Mouse (Mus musculus) heart, embryonic 12.5 days (tissue): ENCODE data around the gene Wnk1. TPM values are rescaled to one million over a fixed set of nuclear protein-coding genes. Genes with fewer than 3 reads are reported as not detected.

Source experiments
- ATAC-seq: fragments of 200-750 bp; cut with Nextera tagmentation; 2 replicates; pipeline ENCODE4 v1.8.0; 2017; ENCODE audit warnings: moderate TSS enrichment, moderate library complexity; ENCODE audit not compliant: insufficient number of reproducible peaks, low FRiP score
- H3K27ac ChIP-seq: fragments of 300-500 bp; sonication (generic); 2 replicates; pipeline ENCODE4 v1.5.1; 2016; ENCODE audit warnings: mild to moderate bottlenecking, moderate library complexity; ENCODE audit not compliant: poor library complexity, severe bottlenecking
- H3K27me3 ChIP-seq: fragments of 300-500 bp; sonication (generic); replicated peaks from 2 replicates; pipeline ENCODE4 v1.6.1; 2016; ENCODE audit warnings: mild to moderate bottlenecking, moderate library complexity
- H3K36me3 ChIP-seq: fragments of 300-500 bp; sonication (generic); 2 replicates; pipeline ENCODE4 v1.6.1; 2016; ENCODE audit warnings: mild to moderate bottlenecking, moderate library complexity
- H3K4me1 ChIP-seq: fragments of 300-500 bp; sonication (generic); replicated peaks from 2 replicates; pipeline ENCODE4 v1.6.1; 2016; ENCODE audit warnings: mild to moderate bottlenecking
- H3K4me2 ChIP-seq: fragments of 300-500 bp; sonication (generic); 2 replicates; pipeline ENCODE4 v1.6.1; 2016; ENCODE audit warnings: mild to moderate bottlenecking, moderate library complexity
- H3K4me3 ChIP-seq: fragments of 300-500 bp; sonication (generic); 2 replicates; pipeline ENCODE4 v1.5.1; 2016; ENCODE audit warnings: mild to moderate bottlenecking
- H3K9ac ChIP-seq: fragments of 300-500 bp; sonication (generic); 2 replicates; pipeline ENCODE4 v1.6.1; 2016; ENCODE audit warnings: mild to moderate bottlenecking, moderate library complexity
- H3K9me3 ChIP-seq: fragments of 300-500 bp; sonication (generic); replicated peaks from 2 replicates; pipeline ENCODE4 v1.6.1; 2016; ENCODE audit warnings: mild to moderate bottlenecking, moderate library complexity
- WGBS: fragments of 180-500 bp; shearing (Covaris S2); methylation state at CpG from one replicate; pipeline ENCODE4 v1.1.7; 2016; 5-methylcytosine and 5-hydroxymethylcytosine counted together
- polyA plus RNA-seq: library from polyadenylated mRNA; unstranded; fragments of >200 nt; fragmentation: Nextera tagmentation; extraction: Ambion mirVana; gene quantifications from 2 replicates; pipeline ENCODE4 v1.2.1, GENCODE M21; 2016

Gene Wnk1
- polyA plus RNA-seq, 1 experiment from 2014 or later = 94.6 TPM

- ATAC-seq = no peak
- Histone ChIP-seq H3K27ac (peak overlapping the region; percentile 99), H3K9ac (peak overlapping the region; percentile 55), H3K9me3 (no peaks in the 10 kb centered on the region), H3K4me3 (peak overlapping the region; percentile 97), H3K4me2 (peak overlapping the region; percentile 83), H3K36me3 (no peaks in the 10 kb centered on the region), H3K4me1 (peaks cover 5% of the 10 kb centered on the region; the same call in 1 of the 2 replicates), H3K27me3 (no peaks in the 10 kb centered on the region)
- WGBS = under 1% methylated on average over 24 of the region's 24 CpGs
Measured at GRCm38 (mm10) chr6:120039668-120040556, 1.4 kb upstream of the Wnk1 start.

GRCm38 (mm10) chr6:120039256-120039563 is 738 bp upstream of the Wnk1 start:
- peaks cover 2% of the 10 kb centered on the region; the same call in 1 of the 2 replicates for H3K36me3 ChIP-seq
- no peak for ATAC-seq
- peak overlapping the region; percentile 55 for H3K9ac ChIP-seq

GRCm38 (mm10) chr6:120037636-120038365 is 671 bp downstream of the Wnk1 start:
- Histone ChIP-seq H3K36me3 (peaks cover 11% of the 10 kb centered on the region), H3K27ac (peak overlapping the region; percentile 99), H3K9me3 (no peaks in the 10 kb centered on the region), H3K9ac (peak overlapping the region; percentile 98), H3K4me1 (peaks cover 6% of the 10 kb centered on the region; the same call in 1 of the 2 replicates), H3K27me3 (no peaks in the 10 kb centered on the region), H3K4me2 (peak overlapping the region; percentile 83), H3K4me3 (peak overlapping the region; percentile 97)
- peak; percentile 87 for ATAC-seq
- 2% methylated on average over 77 of the region's 85 CpGs for WGBS

More at GRCm38 (mm10) chr6:120039256-120039563, 738 bp upstream of the Wnk1 start:
- no peaks in the 10 kb centered on the region for H3K9me3 ChIP-seq
- peak overlapping the region; percentile 83 for H3K4me2 ChIP-seq
- H3K4me1 ChIP-seq = peaks cover 6% of the 10 kb centered on the region; the same call in 1 of the 2 replicates
- peak overlapping the region; percentile 99 for H3K27ac ChIP-seq
- H3K27me3 ChIP-seq = no peaks in the 10 kb centered on the region
- peak overlapping the region; percentile 97 for H3K4me3 ChIP-seq
- under 1% methylated on average over 9 of the region's 9 CpGs for WGBS

DNA sequence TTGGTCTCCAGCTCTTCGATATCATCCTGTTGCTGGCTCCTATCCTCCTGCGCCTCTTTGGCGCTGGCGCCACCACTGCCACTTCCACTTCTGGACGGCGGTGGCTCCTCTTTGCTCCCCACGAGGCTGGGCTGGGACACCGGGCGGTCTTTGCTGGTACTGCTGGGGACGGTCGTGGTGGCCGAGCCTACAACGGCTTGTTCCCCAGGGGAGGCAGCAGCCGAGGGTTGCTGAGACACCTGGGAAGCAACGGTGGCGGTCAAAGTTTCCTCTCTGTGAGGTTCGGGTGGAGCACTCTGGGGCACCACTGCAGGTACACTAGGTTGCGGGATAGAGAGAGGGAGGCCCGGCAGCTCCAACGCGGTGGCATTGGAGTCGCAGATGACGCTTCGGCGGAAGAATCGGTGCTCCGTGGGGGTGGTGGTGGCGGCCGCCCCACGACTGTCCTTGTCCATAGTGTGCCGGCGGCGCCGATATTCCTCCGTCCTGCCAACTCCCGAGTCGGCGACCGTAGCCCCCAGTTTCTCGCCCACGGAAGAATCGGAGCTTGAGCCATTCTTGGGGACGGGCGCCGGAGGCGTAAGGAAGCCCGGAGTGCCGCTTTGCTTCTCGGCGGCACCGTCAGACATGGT is 1.4 kb downstream of the Wnk1 start:
- H3K27ac ChIP-seq = peak overlapping the region; percentile 99
- under 1% methylated on average over 51 of the region's 51 CpGs for WGBS

DNA sequence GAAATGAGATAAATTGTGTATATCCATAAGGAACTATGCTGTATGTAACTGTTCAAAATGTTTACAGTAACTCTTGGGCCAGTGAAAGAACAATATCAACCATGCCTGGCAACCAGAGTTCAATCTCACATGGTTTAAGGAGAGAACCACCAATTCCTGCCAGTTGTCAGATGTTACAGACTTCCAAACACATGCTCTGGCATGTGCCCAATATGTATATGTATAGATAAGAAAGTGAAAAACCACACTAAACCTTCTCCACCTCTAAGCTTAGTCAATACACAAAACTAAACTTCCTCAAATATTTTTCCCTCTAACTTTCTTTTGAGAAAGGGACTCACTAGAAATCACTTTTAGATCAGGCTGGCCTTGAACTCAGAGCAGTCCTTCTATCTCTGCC is 13.9 kb downstream of the Wnk1 start:
- peaks cover 23% of the 10 kb centered on the region for H3K36me3 ChIP-seq
- ATAC-seq = no peak
- no peak overlapping the region for H3K4me3 ChIP-seq
- no peaks in the 10 kb centered on the region for H3K27me3 ChIP-seq
- H3K9me3 ChIP-seq = no peaks in the 10 kb centered on the region
- H3K9ac ChIP-seq = no peak overlapping the region
- peaks cover 11% of the 10 kb centered on the region for H3K4me1 ChIP-seq
- H3K4me2 ChIP-seq = no peak overlapping the region
- no peak overlapping the region for H3K27ac ChIP-seq

More for the DNA sequence above, 1.4 kb downstream of the Wnk1 start:
- H3K4me1 ChIP-seq = 0 out of 2 replicates have a peak, but pooled peaks cover 6% of the 10 kb centered on the region
- ATAC-seq = peak; percentile 37; the same call in 1 of the 2 replicates
- H3K36me3 ChIP-seq = peaks cover 11% of the 10 kb centered on the region
- H3K27me3 ChIP-seq = no peaks in the 10 kb centered on the region
- peak overlapping the region; percentile 98 for H3K9ac ChIP-seq
- no peaks in the 10 kb centered on the region for H3K9me3 ChIP-seq
- H3K4me3 ChIP-seq = peak overlapping the region; percentile 97
- H3K4me2 ChIP-seq = peak overlapping the region; percentile 83

DNA sequence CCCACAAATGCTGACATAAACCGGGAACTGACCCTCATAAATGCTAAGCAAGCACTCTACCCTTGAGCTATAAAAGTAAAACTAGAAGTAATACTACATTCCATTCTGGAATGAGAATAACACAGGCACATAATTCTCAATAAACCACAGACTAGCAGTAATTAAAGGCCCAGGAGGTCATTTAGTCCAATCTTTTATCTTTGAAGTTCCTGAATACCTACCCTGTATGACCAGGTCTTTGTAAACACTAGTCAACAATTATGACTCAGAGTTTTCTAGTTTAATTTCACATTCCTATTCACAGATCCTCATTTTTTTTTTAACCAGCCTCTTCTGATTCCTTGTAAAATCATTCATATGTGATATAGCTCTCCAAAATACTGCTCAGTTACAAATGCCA is 14.7 kb downstream of the Wnk1 start:
- Histone ChIP-seq H3K4me2 (no peak overlapping the region), H3K9ac (no peak overlapping the region), H3K27me3 (no peaks in the 10 kb centered on the region), H3K4me1 (peaks cover 15% of the 10 kb centered on the region), H3K4me3 (no peak overlapping the region), H3K9me3 (no peaks in the 10 kb centered on the region), H3K27ac (no peak overlapping the region), H3K36me3 (peaks cover 15% of the 10 kb centered on the region)
- WGBS = 84% methylated on average over 1 of the region's 1 CpGs
- no peak for ATAC-seq

- no peak for ATAC-seq
- H3K4me2 ChIP-seq = no peak overlapping the region
- WGBS = 84% methylated on average over 3 of the region's 3 CpGs
- peaks cover 11% of the 10 kb centered on the region for H3K36me3 ChIP-seq
- no peaks in the 10 kb centered on the region for H3K27me3 ChIP-seq
- no peaks in the 10 kb centered on the region for H3K9me3 ChIP-seq
- peaks cover 15% of the 10 kb centered on the region for H3K4me1 ChIP-seq
- no peak overlapping the region for H3K9ac ChIP-seq
- H3K4me3 ChIP-seq = no peak overlapping the region
- no peak overlapping the region for H3K27ac ChIP-seq
Measured at GRCm38 (mm10) chr6:120022042-120022441, 16.4 kb downstream of the Wnk1 start.

DNA sequence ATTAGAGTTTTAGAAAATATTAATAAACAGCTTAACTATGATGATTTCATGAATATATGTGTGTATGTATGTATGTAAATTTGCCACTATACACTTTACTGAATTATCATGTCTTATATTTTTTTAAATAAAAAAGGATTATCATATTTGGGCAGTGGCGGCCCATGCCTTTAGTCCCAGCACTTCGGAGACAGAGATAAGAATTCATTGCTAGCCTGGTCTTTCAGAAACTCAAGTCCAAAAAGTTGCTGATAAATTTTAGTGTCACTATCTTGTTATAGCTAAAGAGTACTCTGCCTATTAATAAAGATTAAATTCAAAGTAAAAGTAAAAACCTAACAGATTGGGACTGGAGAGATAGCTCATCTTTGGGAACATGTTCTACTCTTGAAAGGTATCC is 18.8 kb downstream of the Wnk1 start:
- H3K4me1 ChIP-seq = peaks cover 3% of the 10 kb centered on the region; the same call in 1 of the 2 replicates
- no peak overlapping the region for H3K27ac ChIP-seq
- H3K27me3 ChIP-seq = no peaks in the 10 kb centered on the region
- no peaks in the 10 kb centered on the region for H3K36me3 ChIP-seq
- H3K9ac ChIP-seq = no peak overlapping the region
- H3K9me3 ChIP-seq = no peaks in the 10 kb centered on the region
- no peak for ATAC-seq
- no peak overlapping the region for H3K4me3 ChIP-seq
- no peak overlapping the region for H3K4me2 ChIP-seq
- 67% methylated on average over 2 of the region's 2 CpGs for WGBS

DNA sequence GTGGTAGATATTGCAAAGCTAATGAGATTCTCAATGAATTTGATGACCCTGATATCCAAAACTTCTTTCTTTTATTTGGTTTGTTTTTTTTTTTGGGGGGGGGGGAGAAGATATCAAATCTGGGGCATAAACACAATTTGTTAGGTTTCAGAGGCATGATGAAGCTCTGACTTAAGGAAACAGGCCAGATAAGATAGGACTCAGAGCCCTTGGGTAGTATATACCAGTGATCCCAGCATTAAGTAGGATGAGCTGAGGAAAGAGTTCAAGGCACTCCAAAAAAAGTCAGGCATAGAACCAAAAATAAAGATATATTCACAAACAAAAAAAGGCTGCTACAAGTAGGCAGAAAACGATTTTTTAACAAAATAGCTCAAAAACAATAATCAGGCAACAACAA is 25.3 kb downstream of the Wnk1 start:
- Histone ChIP-seq H3K9ac (no peak overlapping the region), H3K4me1 (no peaks in the 10 kb centered on the region; the same call in 1 of the 2 replicates), H3K27me3 (no peaks in the 10 kb centered on the region), H3K9me3 (no peaks in the 10 kb centered on the region), H3K27ac (no peak overlapping the region), H3K4me2 (no peak overlapping the region), H3K36me3 (no peaks in the 10 kb centered on the region), H3K4me3 (no peak overlapping the region)
- no peak for ATAC-seq
- WGBS = 64% methylated on average over 1 of the region's 1 CpGs

DNA sequence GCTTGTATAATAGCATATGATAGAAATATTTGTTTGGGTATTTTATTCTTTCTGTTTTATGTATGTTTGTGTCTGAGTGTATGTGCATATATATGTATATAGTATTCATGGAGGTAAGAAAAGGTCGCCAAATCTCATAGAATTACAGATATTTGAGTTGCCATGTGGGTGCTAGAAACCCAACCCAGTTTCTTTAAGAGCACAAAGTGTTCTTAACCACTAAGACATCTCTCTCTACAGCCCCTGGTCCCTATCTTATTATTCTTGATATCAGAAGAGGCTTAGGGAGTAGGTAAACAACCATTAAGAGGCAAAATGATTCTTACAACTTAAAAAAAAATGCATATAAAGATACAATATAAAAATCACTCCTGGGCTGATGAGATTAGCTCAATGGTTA is 27.0 kb downstream of the Wnk1 start:
- no peak overlapping the region for H3K4me2 ChIP-seq
- 89% methylated on average over 1 of the region's 1 CpGs for WGBS
- no peak overlapping the region for H3K9ac ChIP-seq
- H3K4me3 ChIP-seq = no peak overlapping the region
- no peaks in the 10 kb centered on the region for H3K36me3 ChIP-seq
- no peaks in the 10 kb centered on the region for H3K9me3 ChIP-seq
- H3K4me1 ChIP-seq = no peaks in the 10 kb centered on the region
- no peak for ATAC-seq
- no peaks in the 10 kb centered on the region for H3K27me3 ChIP-seq
- no peak overlapping the region for H3K27ac ChIP-seq

DNA sequence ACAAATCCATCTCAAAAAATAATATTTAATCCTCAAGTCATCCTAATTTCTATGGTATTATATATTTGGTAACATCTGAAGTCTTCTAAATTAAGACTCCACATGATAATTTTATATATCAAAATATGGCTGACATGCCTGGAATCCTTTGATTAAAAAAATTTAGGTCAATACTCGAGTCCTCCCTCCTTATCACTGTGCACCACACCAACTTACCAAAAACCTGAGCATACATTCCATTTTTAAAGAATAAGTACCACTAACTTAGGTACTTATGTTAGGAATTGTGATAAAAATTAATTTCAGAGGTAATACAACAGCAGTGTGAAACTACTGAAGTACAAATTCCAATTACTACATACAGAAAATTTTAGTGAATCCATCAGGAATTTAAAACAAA is 27.5 kb downstream of the Wnk1 start:
- no peak overlapping the region for H3K4me2 ChIP-seq
- H3K4me1 ChIP-seq = no peaks in the 10 kb centered on the region
- ATAC-seq = no peak
- H3K36me3 ChIP-seq = no peaks in the 10 kb centered on the region
- H3K27me3 ChIP-seq = no peaks in the 10 kb centered on the region
- 53% methylated on average over 1 of the region's 1 CpGs for WGBS
- H3K9ac ChIP-seq = no peak overlapping the region
- H3K9me3 ChIP-seq = no peaks in the 10 kb centered on the region
- H3K27ac ChIP-seq = no peak overlapping the region
- H3K4me3 ChIP-seq = no peak overlapping the region
